In genomic region chr13:34715437-34715838, GRCm38 (mm10) we compare ENCODE assay signal across 9 mouse cellular contexts. TPM values are rescaled to one million over a fixed set of nuclear protein-coding genes. Genes with fewer than 3 reads are reported as not detected.
DNase-seq lines count a peak whose midpoint lies in the region; ATAC-seq and TF ChIP-seq lines count a peak whose summit lies in the region.
"Had no signal": no experiment of that assay in that cellular context is flagged by ENCODE, and none has a peak within 500 bp of the region (broad histone marks: within the 10 kb centered on the region; RNA-seq: fewer than 3 reads in every experiment).

No protein-coding gene starts in this region.

- no peaks in the 10 kb centered on the region for H3K36me3 ChIP-seq in midbrain, embryonic 13.5 days
- no peaks in the 10 kb centered on the region for H3K36me3 ChIP-seq in midbrain, embryonic 16.5 days (ENCODE audit: control insufficient read depth, insufficient read depth, low read length)
- no peaks in the 10 kb centered on the region for H3K36me3 ChIP-seq in embryonic facial prominence, embryonic 15.5 days

- no peak overlapping the region for H3K4me2 ChIP-seq in midbrain, embryonic 13.5 days (replicated peaks)
- H3K4me2 ChIP-seq in midbrain, embryonic 16.5 days (ENCODE audit: low read length) = no peak overlapping the region
- no peak overlapping the region for H3K4me2 ChIP-seq in embryonic facial prominence, embryonic 15.5 days (replicated peaks)

- no peak overlapping the region for H3K27ac ChIP-seq in midbrain, embryonic 13.5 days
- no peak overlapping the region for H3K27ac ChIP-seq in midbrain, embryonic 16.5 days (ENCODE audit: low read length)
- H3K27ac ChIP-seq in embryonic facial prominence, embryonic 15.5 days (replicated peaks) = no peak overlapping the region
- H3K27ac ChIP-seq in layer of hippocampus, adult 2 months = no peak overlapping the region

- H3K9me3 ChIP-seq in midbrain, embryonic 13.5 days = no peaks in the 10 kb centered on the region
- no peaks in the 10 kb centered on the region for H3K9me3 ChIP-seq in midbrain, embryonic 16.5 days (replicated peaks; ENCODE audit: control insufficient read depth, low read length, poor library complexity, severe bottlenecking)
- H3K9me3 ChIP-seq in embryonic facial prominence, embryonic 15.5 days (replicated peaks) = no peaks in the 10 kb centered on the region

- peaks cover 17% of the 10 kb centered on the region for H3K4me1 ChIP-seq in midbrain, embryonic 13.5 days (replicated peaks)
- no peaks in the 10 kb centered on the region; the same call in 1 of the 2 replicates for H3K4me1 ChIP-seq in midbrain, embryonic 16.5 days (ENCODE audit: control insufficient read depth, insufficient read depth, low read length)
- H3K4me1 ChIP-seq in embryonic facial prominence, embryonic 15.5 days = no peaks in the 10 kb centered on the region

- H3K27me3 ChIP-seq in midbrain, embryonic 13.5 days = no peaks in the 10 kb centered on the region
- no peaks in the 10 kb centered on the region for H3K27me3 ChIP-seq in midbrain, embryonic 16.5 days (ENCODE audit: control insufficient read depth, insufficient read depth, low read depth, low read length)
- H3K27me3 ChIP-seq in embryonic facial prominence, embryonic 15.5 days = no peaks in the 10 kb centered on the region

- H3K9ac ChIP-seq in midbrain, embryonic 13.5 days (replicated peaks) = no peak overlapping the region
- H3K9ac ChIP-seq in midbrain, embryonic 16.5 days (ENCODE audit: low read depth, low read length) = no peak overlapping the region
- no peak overlapping the region for H3K9ac ChIP-seq in embryonic facial prominence, embryonic 15.5 days

- no peak overlapping the region for H3K4me3 ChIP-seq in midbrain, embryonic 13.5 days (replicated peaks)
- no peak overlapping the region for H3K4me3 ChIP-seq in midbrain, embryonic 16.5 days (ENCODE audit: low read depth, low read length)
- H3K4me3 ChIP-seq in embryonic facial prominence, embryonic 15.5 days (replicated peaks) = no peak overlapping the region
- no peak overlapping the region for H3K4me3 ChIP-seq in layer of hippocampus, adult 2 months

- TF ChIP-seq CTCF in layer of hippocampus, adult 2 months (conservative IDR thresholded peaks at IDR 0.05) = no peak

- DNase-seq in layer of hippocampus, adult 2 months (ENCODE audit: low spot score in 2 of 2) = peak; percentile 29 to 60
- DNase-seq in right cerebral cortex, adult 2 months (ENCODE audit: low spot score in 2 of 2) = peak; percentile 75 to 77
- no peak for DNase-seq in neural tube, embryonic 10.5 days (ENCODE audit: extremely low spot score, low spot score)

- 0 out of 2 replicates have a peak, but pooled peaks have one; percentile 14 for ATAC-seq in midbrain, embryonic 13.5 days
- no peak for ATAC-seq in midbrain, embryonic 16.5 days
- 0 out of 2 replicates have a peak, but pooled peaks have one; percentile 39 for ATAC-seq in embryonic facial prominence, embryonic 15.5 days (ENCODE audit: insufficient number of reproducible peaks, low FRiP score, low TSS enrichment, low read depth)
- ATAC-seq in CD4-positive, CD25-positive, alpha-beta regulatory T cell, adult 4 months = no peak
- ATAC-seq in erythroid progenitor cell, adult 5-6 weeks (replicated peaks; ENCODE audit: low FRiP score, poor library complexity, severe bottlenecking) = no peak

- 41% methylated on average over 7 of the region's 7 CpGs for WGBS in midbrain, embryonic 13.5 days
- 36% methylated on average over 7 of the region's 7 CpGs for WGBS in midbrain, embryonic 16.5 days
- 49% methylated on average over 7 of the region's 7 CpGs for WGBS in embryonic facial prominence, embryonic 15.5 days

RNA-seq across cellular contexts. Expression of gene Fam50b, which starts 19.2 kb away (rescaled TPM):
- not detected in 2 replicates for polyA plus RNA-seq in midbrain, embryonic 13.5 days (2015; fragmentation: Nextera tagmentation; extraction: Ambion mirVana)
- 0.25 TPM in 1 of 2 replicates, not detected in the other for polyA plus RNA-seq in midbrain, embryonic 16.5 days (2015; fragmentation: Nextera tagmentation; extraction: Ambion mirVana)
- 0.22 and 0.52 TPM in 2 replicates for polyA plus RNA-seq in embryonic facial prominence, embryonic 15.5 days (2015; fragmentation: Nextera tagmentation; extraction: Ambion mirVana)
- not detected for total RNA-seq in layer of hippocampus, adult 2 months (2021)
- not detected for polyA plus RNA-seq in CD4-positive, CD25-positive, alpha-beta regulatory T cell, adult 4 months (2017; shearing (Covaris generic))
- not detected in 2 replicates for total RNA-seq in erythroid progenitor cell, adult 5-6 weeks (2015; ENCODE audit: low replicate concordance)
- not detected in 2 replicates for total RNA-seq in erythroid progenitor cell, adult 5-6 weeks (2017; ENCODE audit: low replicate concordance)
- polyA plus RNA-seq: limb, embryonic 11.5 days had no signal

Comparison
In these comparisons a context has a peak if more than half of its experiments do, and no peak if none do; other contexts are left out.
1. ATAC-seq: peak in midbrain, embryonic 13.5 days (single experiment) and embryonic facial prominence, embryonic 15.5 days (single experiment); none in midbrain, embryonic 16.5 days (single experiment), CD4-positive, CD25-positive, alpha-beta regulatory T cell, adult 4 months (single experiment) and erythroid progenitor cell, adult 5-6 weeks (single experiment).